Mouse (Mus musculus): ENCODE data around the gene Rasl2-9.
"Not testable (repeated sequence)": the region's sequence is repeated elsewhere in the genome, so short reads cannot be mapped to it uniquely, and the experiment has no call there.

Gene Rasl2-9

GRCm38 (mm10) chr7:5080010-5080751 lies 45.6 kb downstream of the Rasl2-9 start, which contains the start of gene Epn1:
Gene Epn1, plus strand, starts transcription at chr7:5080235.
- DNase-seq, result peak; percentile 97

GRCm38 (mm10) chr7:5079365-5080009 lies 46.3 kb downstream of the Rasl2-9 start:
- not testable (repeated sequence) for DNase-seq

DNA sequence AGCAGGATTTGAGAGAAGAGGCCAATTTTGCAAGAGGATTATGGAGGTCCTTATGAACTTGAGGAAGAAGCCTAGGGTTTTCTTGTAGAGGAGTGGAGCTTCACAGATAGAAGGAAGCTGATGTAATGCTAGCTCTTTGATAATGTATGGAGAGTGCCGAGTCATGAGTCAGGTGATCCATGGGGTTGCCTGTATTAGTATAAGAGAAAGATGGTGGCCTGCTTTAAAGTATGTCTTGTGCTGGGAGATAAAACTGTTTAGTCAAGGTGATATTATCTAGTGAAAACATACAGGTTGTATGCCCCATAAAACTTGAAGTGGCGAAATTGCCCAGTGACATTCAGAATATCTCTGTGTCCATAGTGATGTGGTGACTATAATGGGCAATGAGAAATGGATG lies 48.8 kb downstream of the Rasl2-9 start:
- no peak for DNase-seq

DNA sequence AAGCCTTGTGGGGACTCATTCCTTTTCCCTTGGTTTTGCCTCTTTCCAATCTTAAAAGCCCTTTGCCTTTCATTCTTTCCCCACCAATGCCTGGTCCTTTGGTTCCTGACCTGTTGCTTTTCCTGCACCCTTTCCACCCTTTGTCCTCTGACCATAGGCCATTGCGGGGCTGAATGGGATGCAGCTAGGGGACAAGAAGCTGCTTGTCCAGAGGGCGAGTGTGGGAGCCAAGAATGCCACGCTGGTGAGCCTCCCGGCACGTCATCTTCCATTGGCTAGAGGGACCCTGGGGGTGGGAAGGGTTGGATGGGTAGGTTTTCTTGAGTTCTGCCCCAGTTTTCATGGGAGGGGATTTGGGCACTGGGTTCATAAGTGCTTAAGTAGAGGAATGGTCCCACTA lies 50.8 kb downstream of the Rasl2-9 start:
- no peak for DNase-seq

Data from thymus, postnatal 4 days (tissue).